Mouse (Mus musculus): ENCODE results near the gene Myo5c. TPM values are rescaled to one million over a fixed set of nuclear protein-coding genes. Genes with fewer than 3 reads are reported as not detected.

The Myo5c gene
- polyA plus RNA-seq (2014; fragmentation: Nextera tagmentation; extraction: Ambion mirVana) = 0.85 and 1.1 TPM in 2 replicates

DNA sequence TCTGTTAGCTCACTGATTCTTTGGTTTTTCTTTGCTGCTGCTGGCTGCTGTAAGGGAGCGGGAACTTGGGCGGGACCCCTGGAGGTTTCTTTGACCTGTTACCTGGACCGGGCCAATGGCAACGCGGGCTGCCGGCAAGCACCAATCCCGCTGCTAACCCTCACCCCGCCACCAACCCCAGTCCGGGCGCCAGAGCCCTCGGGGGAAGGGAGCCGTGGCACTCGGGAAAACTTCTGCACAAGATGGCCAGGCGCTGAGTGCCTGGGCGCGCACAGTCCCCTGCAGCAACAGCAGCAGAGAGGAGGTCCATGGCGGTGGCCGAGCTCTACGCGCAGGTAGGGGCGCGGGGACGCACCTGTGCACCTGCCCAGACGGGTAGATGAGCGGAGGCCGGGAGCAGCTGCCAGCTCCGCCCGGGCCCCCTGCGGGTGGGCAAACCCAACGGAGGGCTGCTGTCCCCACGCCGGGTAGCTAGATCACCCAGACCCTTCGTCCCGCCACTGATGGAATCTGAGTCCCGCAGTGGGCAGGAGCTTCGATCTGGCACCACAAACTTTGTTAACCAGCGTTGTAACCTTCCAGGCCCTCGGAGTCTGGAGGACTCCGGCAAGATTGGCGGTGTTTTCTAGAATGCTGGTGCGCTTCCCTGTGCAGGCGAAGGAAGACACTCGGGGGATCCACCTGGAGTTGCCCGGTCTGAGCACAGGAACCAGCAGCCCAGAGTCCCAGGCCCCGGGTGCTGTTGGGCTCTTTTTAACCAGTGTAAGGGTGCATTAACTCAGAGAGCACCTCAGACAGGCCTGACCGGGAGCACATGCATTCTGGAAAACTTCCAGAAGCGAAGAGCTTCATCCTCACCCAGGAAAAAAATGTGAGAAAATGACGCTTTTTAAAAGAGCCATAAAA is at the start of gene Myo5c:
TSS of gene Myo5c (plus strand) at position 180 of the 906 bp plus-strand sequence.
- DNase-seq (ENCODE audit: low spot score) = peak; percentile 40
- no peak within 1 kb of the TSS for H3K9ac ChIP-seq (ENCODE audit: low read depth, low read length)

DNA sequence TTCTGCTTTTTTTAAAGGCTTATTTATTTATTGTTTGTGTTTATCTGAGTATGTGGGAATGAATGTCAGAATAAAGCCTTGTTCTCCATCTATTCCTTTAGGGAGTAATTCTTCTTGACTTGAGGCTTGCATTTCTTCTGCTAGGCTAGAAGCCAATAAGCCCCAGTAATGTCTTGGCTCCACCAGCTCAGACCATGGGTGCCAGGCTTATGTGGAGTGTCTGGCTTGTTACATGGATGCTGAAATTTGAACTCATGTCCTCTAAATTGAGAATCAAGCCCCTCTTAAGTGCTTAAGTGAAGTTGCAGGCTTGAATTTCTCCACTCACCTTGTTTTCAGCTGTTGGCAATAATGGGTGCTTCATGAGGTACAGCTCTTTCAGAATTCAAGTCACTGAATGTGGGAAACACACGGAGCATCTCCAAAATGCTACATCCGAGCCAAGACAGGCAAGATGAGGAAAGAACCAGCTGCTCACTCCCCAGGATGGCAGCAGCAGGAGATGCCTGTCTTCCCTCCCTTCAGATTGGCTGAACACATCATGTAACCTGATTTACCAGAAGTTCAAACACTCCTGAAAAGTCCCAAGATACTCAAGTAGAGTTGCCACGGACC is 44.1 kb upstream of the Myo5c start:
- no peaks in the 10 kb centered on the region for H3K36me3 ChIP-seq (ENCODE audit: control insufficient read depth, insufficient read depth, low read length)
- no peaks in the 10 kb centered on the region for H3K9me3 ChIP-seq (ENCODE audit: control insufficient read depth, low read length)
- 86% methylated on average over 3 of the region's 3 CpGs for WGBS
- no peaks in the 10 kb centered on the region for H3K27me3 ChIP-seq (replicated peaks; ENCODE audit: control insufficient read depth, insufficient read depth, low read length)
- H3K9ac ChIP-seq (ENCODE audit: low read depth, low read length) = no peak overlapping the region
- H3K4me2 ChIP-seq = no peak overlapping the region
- no peaks in the 10 kb centered on the region for H3K4me1 ChIP-seq (replicated peaks; ENCODE audit: control insufficient read depth, insufficient read depth, low read length)
- DNase-seq (ENCODE audit: low spot score) = no peak
- no peak overlapping the region for H3K4me3 ChIP-seq (ENCODE audit: low read depth, low read length)
- ATAC-seq (replicated peaks; ENCODE audit: low FRiP score) = no peak
- H3K27ac ChIP-seq (ENCODE audit: low read depth, low read length) = no peak overlapping the region

More for the DNA sequence above, at the start of gene Myo5c:
- H3K36me3 ChIP-seq (ENCODE audit: control insufficient read depth, insufficient read depth, low read length) = no peaks in the 10 kb centered on the region
- 5% methylated on average over 48 of the region's 48 CpGs for WGBS
- ATAC-seq (replicated peaks; ENCODE audit: low FRiP score) = peak; percentile 15; the same call in 1 of the 2 replicates
- H3K4me1 ChIP-seq (replicated peaks; ENCODE audit: control insufficient read depth, insufficient read depth, low read length) = peaks cover 7% of the 10 kb centered on the region
- H3K27ac ChIP-seq (ENCODE audit: low read depth, low read length) = no peak within 1 kb of the TSS
- H3K4me2 ChIP-seq = peak within 1 kb of the TSS; percentile 76
- no peaks in the 10 kb centered on the region for H3K9me3 ChIP-seq (ENCODE audit: control insufficient read depth, low read length)
- H3K27me3 ChIP-seq (replicated peaks; ENCODE audit: control insufficient read depth, insufficient read depth, low read length) = peaks cover 39% of the 10 kb centered on the region
- peak within 1 kb of the TSS; percentile 44 for H3K4me3 ChIP-seq (ENCODE audit: low read depth, low read length)

DNA sequence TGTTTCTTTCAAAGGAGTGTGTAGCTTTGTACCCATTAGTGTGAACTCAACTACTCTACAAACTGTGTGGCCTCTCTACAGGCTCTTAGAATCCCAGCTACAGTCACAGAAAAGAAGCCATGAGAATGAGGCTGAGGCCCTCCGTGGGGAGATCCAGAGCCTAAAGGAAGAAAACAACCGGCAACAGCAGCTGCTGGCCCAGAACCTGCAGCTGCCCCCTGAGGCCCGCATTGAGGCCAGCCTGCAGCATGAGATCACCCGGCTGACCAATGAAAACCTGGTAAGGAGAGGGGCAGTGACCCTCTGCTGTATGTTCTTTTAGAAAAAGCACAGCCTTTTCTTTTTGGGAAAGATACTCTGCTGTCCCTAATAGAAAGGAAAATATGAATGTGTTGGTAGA is 38.0 kb upstream of the Myo5c start:
- no peak overlapping the region for H3K4me3 ChIP-seq (ENCODE audit: low read depth, low read length)
- DNase-seq (ENCODE audit: low spot score) = no peak
- no peaks in the 10 kb centered on the region for H3K4me1 ChIP-seq (replicated peaks; ENCODE audit: control insufficient read depth, insufficient read depth, low read length)
- ATAC-seq (replicated peaks; ENCODE audit: low FRiP score) = no peak
- H3K36me3 ChIP-seq (ENCODE audit: control insufficient read depth, insufficient read depth, low read length) = no peaks in the 10 kb centered on the region
- no peaks in the 10 kb centered on the region for H3K9me3 ChIP-seq (ENCODE audit: control insufficient read depth, low read length)
- no peaks in the 10 kb centered on the region for H3K27me3 ChIP-seq (replicated peaks; ENCODE audit: control insufficient read depth, insufficient read depth, low read length)
- H3K4me2 ChIP-seq = no peak overlapping the region
- WGBS = 66% methylated on average over 4 of the region's 4 CpGs
- H3K9ac ChIP-seq (ENCODE audit: low read depth, low read length) = no peak overlapping the region
- H3K27ac ChIP-seq (ENCODE audit: low read depth, low read length) = no peak overlapping the region

DNA sequence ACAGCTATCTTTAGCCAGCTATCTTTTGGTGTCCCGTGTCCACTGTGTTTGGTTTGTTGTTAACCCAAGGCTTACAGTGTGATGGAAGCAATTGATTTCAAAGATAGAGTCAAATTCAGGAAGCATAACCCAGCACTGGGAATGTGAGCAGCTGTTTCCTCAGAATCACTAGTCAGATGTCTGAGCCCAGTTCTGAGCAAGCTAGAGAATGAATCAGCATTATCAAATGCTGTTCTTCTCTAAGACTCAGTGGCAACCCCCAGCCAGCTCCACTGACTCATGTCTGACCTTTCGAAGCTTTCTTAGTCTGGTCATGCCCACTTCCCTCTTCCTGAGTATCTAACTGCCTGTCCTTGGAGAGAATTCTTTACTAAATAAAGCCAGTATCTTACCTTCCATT is 35.5 kb upstream of the Myo5c start:
- WGBS = 23% methylated on average over 2 of the region's 2 CpGs
- no peak overlapping the region for H3K4me3 ChIP-seq (ENCODE audit: low read depth, low read length)
- peak; percentile 31; the same call in 1 of the 2 replicates for ATAC-seq (replicated peaks; ENCODE audit: low FRiP score)
- H3K4me2 ChIP-seq = no peak overlapping the region
- no peaks in the 10 kb centered on the region for H3K27me3 ChIP-seq (replicated peaks; ENCODE audit: control insufficient read depth, insufficient read depth, low read length)
- no peaks in the 10 kb centered on the region for H3K9me3 ChIP-seq (ENCODE audit: control insufficient read depth, low read length)
- H3K9ac ChIP-seq (ENCODE audit: low read depth, low read length) = no peak overlapping the region
- no peaks in the 10 kb centered on the region for H3K4me1 ChIP-seq (replicated peaks; ENCODE audit: control insufficient read depth, insufficient read depth, low read length)
- H3K27ac ChIP-seq (ENCODE audit: low read depth, low read length) = no peak overlapping the region
- DNase-seq (ENCODE audit: low spot score) = no peak
- no peaks in the 10 kb centered on the region for H3K36me3 ChIP-seq (ENCODE audit: control insufficient read depth, insufficient read depth, low read length)

DNA sequence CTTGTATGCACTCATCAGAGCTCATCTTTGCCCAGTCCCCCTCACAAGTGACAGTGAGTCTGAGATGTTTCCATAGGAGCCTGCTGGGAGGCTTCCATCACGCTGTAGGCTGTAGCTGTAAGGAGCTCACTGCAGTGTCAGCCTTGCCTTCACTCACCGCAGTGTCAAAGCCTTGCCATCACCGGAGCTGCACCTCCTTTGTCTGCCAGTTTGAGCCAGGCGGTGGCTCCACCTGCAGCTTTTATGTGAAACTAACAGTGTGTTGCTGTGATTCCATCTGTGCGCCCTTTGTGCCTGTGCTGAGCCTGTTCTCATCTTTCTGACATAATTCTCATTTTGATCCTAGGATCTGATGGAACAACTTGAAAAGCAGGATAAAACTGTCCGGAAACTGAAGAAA is 34.5 kb upstream of the Myo5c start:
- ATAC-seq (replicated peaks; ENCODE audit: low FRiP score) = no peak
- 70% methylated on average over 6 of the region's 6 CpGs for WGBS
- Histone ChIP-seq H3K4me3 (ENCODE audit: low read depth, low read length) (no peak overlapping the region), H3K4me2 (no peak overlapping the region), H3K27ac (ENCODE audit: low read depth, low read length) (no peak overlapping the region), H3K4me1 (replicated peaks; ENCODE audit: control insufficient read depth, insufficient read depth, low read length) (no peaks in the 10 kb centered on the region), H3K36me3 (ENCODE audit: control insufficient read depth, insufficient read depth, low read length) (no peaks in the 10 kb centered on the region), H3K9ac (ENCODE audit: low read depth, low read length) (no peak overlapping the region), H3K27me3 (replicated peaks; ENCODE audit: control insufficient read depth, insufficient read depth, low read length) (no peaks in the 10 kb centered on the region), H3K9me3 (ENCODE audit: control insufficient read depth, low read length) (no peaks in the 10 kb centered on the region)
- no peak for DNase-seq (ENCODE audit: low spot score)

DNA sequence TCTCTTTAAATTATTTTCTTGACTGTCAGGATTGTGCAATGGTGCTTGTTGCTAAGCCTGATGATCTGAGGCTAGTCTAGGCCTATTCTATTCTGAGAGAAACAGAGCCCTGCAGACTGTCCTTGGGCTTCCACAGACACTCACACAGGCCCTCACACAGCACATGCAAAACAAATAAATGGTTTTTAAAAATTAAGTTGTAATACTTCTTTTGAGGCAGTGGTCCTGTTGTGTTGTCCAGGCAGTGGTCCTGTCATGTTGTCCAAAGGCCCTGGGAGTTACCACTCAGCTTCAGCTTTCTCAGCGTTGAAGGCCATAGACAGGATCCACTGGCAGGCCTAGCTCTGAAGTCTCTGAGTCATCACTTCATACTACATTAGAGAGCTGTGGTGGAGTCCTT is 30.3 kb upstream of the Myo5c start:
- Histone ChIP-seq H3K4me3 (ENCODE audit: low read depth, low read length) (no peak overlapping the region), H3K36me3 (ENCODE audit: control insufficient read depth, insufficient read depth, low read length) (no peaks in the 10 kb centered on the region), H3K27ac (ENCODE audit: low read depth, low read length) (no peak overlapping the region), H3K4me2 (no peak overlapping the region), H3K9me3 (ENCODE audit: control insufficient read depth, low read length) (no peaks in the 10 kb centered on the region), H3K9ac (ENCODE audit: low read depth, low read length) (no peak overlapping the region), H3K4me1 (replicated peaks; ENCODE audit: control insufficient read depth, insufficient read depth, low read length) (no peaks in the 10 kb centered on the region), H3K27me3 (replicated peaks; ENCODE audit: control insufficient read depth, insufficient read depth, low read length) (no peaks in the 10 kb centered on the region)
- DNase-seq (ENCODE audit: low spot score) = no peak
- WGBS = 100% methylated on average over 1 of the region's 1 CpGs
- no peak for ATAC-seq (replicated peaks; ENCODE audit: low FRiP score)

DNA sequence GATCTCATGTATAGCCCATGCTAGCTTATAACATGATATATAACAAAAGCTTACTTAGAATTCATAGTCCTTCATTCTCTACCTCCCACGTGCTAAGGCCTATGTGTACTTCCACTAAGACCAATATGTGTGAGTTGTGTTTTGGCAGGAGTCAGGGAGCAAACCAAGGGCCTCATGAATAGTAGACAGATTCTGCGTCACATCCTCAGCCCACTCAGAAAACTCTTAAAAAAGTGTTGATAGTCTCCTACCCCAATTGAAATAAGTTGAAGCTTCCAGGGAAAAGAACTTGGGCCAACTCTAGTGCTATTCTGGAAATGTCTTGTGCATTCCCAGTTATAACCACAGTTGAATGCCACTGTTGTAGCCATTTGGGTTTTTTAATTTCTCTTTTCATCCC is 29.8 kb upstream of the Myo5c start:
- WGBS = 82% methylated on average over 2 of the region's 2 CpGs
- Histone ChIP-seq H3K4me1 (replicated peaks; ENCODE audit: control insufficient read depth, insufficient read depth, low read length) (no peaks in the 10 kb centered on the region), H3K9me3 (ENCODE audit: control insufficient read depth, low read length) (no peaks in the 10 kb centered on the region), H3K36me3 (ENCODE audit: control insufficient read depth, insufficient read depth, low read length) (no peaks in the 10 kb centered on the region), H3K27ac (ENCODE audit: low read depth, low read length) (no peak overlapping the region), H3K4me2 (no peak overlapping the region), H3K4me3 (ENCODE audit: low read depth, low read length) (no peak overlapping the region), H3K9ac (ENCODE audit: low read depth, low read length) (no peak overlapping the region), H3K27me3 (replicated peaks; ENCODE audit: control insufficient read depth, insufficient read depth, low read length) (no peaks in the 10 kb centered on the region)
- DNase-seq (ENCODE audit: low spot score) (no peak), ATAC-seq (replicated peaks; ENCODE audit: low FRiP score) (no peak)

DNA sequence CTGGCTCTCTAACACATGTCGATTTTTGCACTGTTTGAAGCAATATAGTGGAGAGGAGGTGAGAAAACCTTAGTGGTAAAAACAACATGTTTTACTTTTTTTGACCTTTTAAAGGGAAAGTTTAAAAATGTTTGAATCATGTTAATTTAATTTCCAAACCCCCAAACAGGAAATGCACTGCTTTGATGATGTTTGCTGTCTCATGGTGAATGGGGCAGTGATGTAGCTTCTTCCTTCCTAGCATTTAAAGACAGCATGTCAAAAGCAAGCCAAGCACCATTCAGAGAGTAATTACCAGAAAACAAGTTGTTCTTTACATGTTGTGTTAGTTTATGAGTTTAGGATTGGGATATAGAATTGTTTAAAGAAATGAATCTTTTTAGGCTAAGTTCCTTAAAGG is 22.6 kb upstream of the Myo5c start:
- ATAC-seq (replicated peaks; ENCODE audit: low FRiP score) (no peak), DNase-seq (ENCODE audit: low spot score) (no peak)
- H3K9me3 ChIP-seq (ENCODE audit: control insufficient read depth, low read length) = no peaks in the 10 kb centered on the region

More for the DNA sequence above, 22.6 kb upstream of the Myo5c start:
- WGBS = 72% methylated on average over 1 of the region's 1 CpGs
- no peak overlapping the region for H3K4me3 ChIP-seq (ENCODE audit: low read depth, low read length)
- no peak overlapping the region for H3K9ac ChIP-seq (ENCODE audit: low read depth, low read length)
- H3K27me3 ChIP-seq (replicated peaks; ENCODE audit: control insufficient read depth, insufficient read depth, low read length) = no peaks in the 10 kb centered on the region
- no peak overlapping the region for H3K27ac ChIP-seq (ENCODE audit: low read depth, low read length)
- no peak overlapping the region for H3K4me2 ChIP-seq
- no peaks in the 10 kb centered on the region for H3K4me1 ChIP-seq (replicated peaks; ENCODE audit: control insufficient read depth, insufficient read depth, low read length)
- no peaks in the 10 kb centered on the region for H3K36me3 ChIP-seq (ENCODE audit: control insufficient read depth, insufficient read depth, low read length)
